Mouse (Mus musculus): Measurements from ENCODE around the gene Galnt2. TPM values are rescaled to one million over a fixed set of nuclear protein-coding genes. Genes with fewer than 3 reads are reported as not detected.

Gene Galnt2
- polyA plus RNA-seq, 1 experiment, result 8.1 TPM

DNA sequence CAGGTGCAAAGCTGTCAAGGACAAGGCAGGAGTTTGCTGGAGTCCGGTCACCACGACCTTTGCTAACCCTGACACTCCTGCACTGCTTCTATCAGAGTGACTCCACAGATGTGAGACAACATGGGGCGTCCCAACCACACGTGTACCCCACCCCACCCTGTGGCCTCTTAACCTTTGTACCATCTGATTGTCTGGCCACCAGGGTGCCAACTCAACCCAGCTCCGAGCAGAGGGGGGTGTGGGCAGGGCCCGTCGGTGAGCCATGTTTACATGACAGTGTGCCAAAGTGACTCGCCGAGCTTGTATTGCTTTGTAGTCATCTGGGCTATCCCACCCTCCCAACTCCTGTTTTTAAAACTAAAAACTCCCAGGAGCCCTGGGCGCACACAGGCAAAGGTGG lies 113.9 kb downstream of the Galnt2 start:
- no peak overlapping the region for H3K4me3 ChIP-seq (ENCODE audit: low read depth, low read length)
- H3K27me3 ChIP-seq (ENCODE audit: control insufficient read depth, insufficient read depth, low read length), result no peaks in the 10 kb centered on the region
- H3K36me3 ChIP-seq (ENCODE audit: control insufficient read depth, insufficient read depth, low read length), result peaks cover 10% of the 10 kb centered on the region
- H3K27ac ChIP-seq (ENCODE audit: insufficient read depth, low read depth, low read length), result no peak overlapping the region
- H3K4me1 ChIP-seq (ENCODE audit: control insufficient read depth, insufficient read depth, insufficient read length, low read length), result peaks cover 17% of the 10 kb centered on the region
- TF ChIP-seq POLR2A (IDR thresholded peaks at IDR 0.05; ENCODE audit: low read depth, low read length) (no peak), CTCF (IDR thresholded peaks at IDR 0.05; ENCODE audit: extremely low read depth, insufficient read length, insufficient replicate concordance, low read depth, low read length) (no peak)
- 31% methylated on average over 10 of the region's 10 CpGs for WGBS

DNA sequence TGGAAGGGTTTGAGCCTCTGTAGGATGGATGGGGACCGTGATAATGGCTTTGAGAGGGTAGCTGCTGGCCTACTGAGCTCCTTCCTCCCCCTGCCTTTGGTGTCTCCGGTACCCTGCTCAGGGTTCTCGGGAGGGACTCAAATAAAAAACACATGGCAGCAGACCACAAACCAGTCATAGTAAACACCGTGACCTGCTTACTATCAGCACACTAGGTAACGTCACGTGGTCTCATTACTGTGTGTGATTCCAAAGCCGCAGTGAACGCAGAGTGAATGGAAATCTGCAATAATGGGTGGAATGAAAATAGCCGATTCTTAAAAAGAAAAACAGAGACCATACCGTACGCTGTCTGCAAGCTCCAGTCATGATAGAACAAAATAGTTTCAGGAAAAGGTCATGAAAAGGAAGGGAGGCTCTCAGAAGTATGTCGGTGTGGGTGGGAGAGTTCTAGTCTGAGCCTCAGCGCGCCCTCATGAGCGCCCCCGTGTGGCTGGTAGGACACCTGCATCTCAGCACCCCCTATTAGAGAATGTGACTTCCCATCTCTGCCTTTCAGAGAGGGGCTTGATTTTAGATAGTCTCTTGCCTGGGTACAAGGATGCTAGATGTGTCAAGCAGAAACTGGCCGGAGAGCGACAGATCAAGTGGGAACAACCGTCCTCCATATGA lies 115.8 kb downstream of the Galnt2 start:
- H3K27me3 ChIP-seq (ENCODE audit: control insufficient read depth, insufficient read depth, low read length), result no peaks in the 10 kb centered on the region
- H3K36me3 ChIP-seq (ENCODE audit: control insufficient read depth, insufficient read depth, low read length), result peaks cover 7% of the 10 kb centered on the region; the same call in 1 of the 2 replicates
- no peak overlapping the region for H3K27ac ChIP-seq (ENCODE audit: insufficient read depth, low read depth, low read length)
- TF ChIP-seq CTCF (IDR thresholded peaks at IDR 0.05; ENCODE audit: extremely low read depth, insufficient read length, insufficient replicate concordance, low read depth, low read length), result peak; percentile 94
- TF ChIP-seq POLR2A (IDR thresholded peaks at IDR 0.05; ENCODE audit: low read depth, low read length), result no peak
- peaks cover 17% of the 10 kb centered on the region for H3K4me1 ChIP-seq (ENCODE audit: control insufficient read depth, insufficient read depth, insufficient read length, low read length)
- WGBS, result 42% methylated on average over 19 of the region's 19 CpGs
- H3K4me3 ChIP-seq (ENCODE audit: low read depth, low read length), result no peak overlapping the region

GRCm38 (mm10) chr8:124348087-124348486 lies 116.9 kb downstream of the Galnt2 start:
- 35% methylated on average over 1 of the region's 1 CpGs for WGBS
- Histone ChIP-seq H3K27me3 (ENCODE audit: control insufficient read depth, insufficient read depth, low read length) (no peaks in the 10 kb centered on the region), H3K27ac (ENCODE audit: insufficient read depth, low read depth, low read length) (no peak overlapping the region), H3K4me1 (ENCODE audit: control insufficient read depth, insufficient read depth, insufficient read length, low read length) (peaks cover 17% of the 10 kb centered on the region), H3K36me3 (ENCODE audit: control insufficient read depth, insufficient read depth, low read length) (peaks cover 7% of the 10 kb centered on the region; the same call in 1 of the 2 replicates), H3K4me3 (ENCODE audit: low read depth, low read length) (no peak overlapping the region)
- no peak for TF ChIP-seq POLR2A (IDR thresholded peaks at IDR 0.05; ENCODE audit: low read depth, low read length)
- no peak for TF ChIP-seq CTCF (IDR thresholded peaks at IDR 0.05; ENCODE audit: extremely low read depth, insufficient read length, insufficient replicate concordance, low read depth, low read length)

DNA sequence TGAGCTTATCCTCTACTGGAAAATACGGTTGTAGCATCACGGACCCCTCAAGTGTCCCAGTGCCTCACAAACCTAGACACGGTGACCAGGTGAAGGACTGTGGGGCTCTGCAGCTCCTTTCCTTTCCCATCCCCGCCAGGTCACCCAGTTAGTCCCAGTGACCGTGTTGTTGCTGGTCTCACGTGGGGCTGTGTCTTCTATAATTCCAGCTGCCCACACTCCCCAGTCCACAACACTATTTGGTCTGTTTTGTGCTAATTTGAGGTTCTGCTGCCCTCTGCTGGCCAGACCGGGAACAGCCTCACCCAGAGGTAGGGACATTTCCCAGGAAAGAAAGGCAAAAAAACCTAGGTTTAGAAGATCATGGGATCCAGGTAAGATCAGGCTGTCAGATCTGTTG lies 118.5 kb downstream of the Galnt2 start:
- H3K4me1 ChIP-seq (ENCODE audit: control insufficient read depth, insufficient read depth, insufficient read length, low read length), result peaks cover 5% of the 10 kb centered on the region; the same call in 1 of the 2 replicates
- no peaks in the 10 kb centered on the region for H3K27me3 ChIP-seq (ENCODE audit: control insufficient read depth, insufficient read depth, low read length)
- WGBS, result 32% methylated on average over 7 of the region's 7 CpGs
- H3K4me3 ChIP-seq (ENCODE audit: low read depth, low read length), result no peak overlapping the region
- no peaks in the 10 kb centered on the region for H3K36me3 ChIP-seq (ENCODE audit: control insufficient read depth, insufficient read depth, low read length)
- no peak overlapping the region for H3K27ac ChIP-seq (ENCODE audit: insufficient read depth, low read depth, low read length)
- TF ChIP-seq POLR2A (IDR thresholded peaks at IDR 0.05; ENCODE audit: low read depth, low read length) (no peak), CTCF (IDR thresholded peaks at IDR 0.05; ENCODE audit: extremely low read depth, insufficient read length, insufficient replicate concordance, low read depth, low read length) (peak; percentile 97; the same call in 1 of the 2 replicates)

DNA sequence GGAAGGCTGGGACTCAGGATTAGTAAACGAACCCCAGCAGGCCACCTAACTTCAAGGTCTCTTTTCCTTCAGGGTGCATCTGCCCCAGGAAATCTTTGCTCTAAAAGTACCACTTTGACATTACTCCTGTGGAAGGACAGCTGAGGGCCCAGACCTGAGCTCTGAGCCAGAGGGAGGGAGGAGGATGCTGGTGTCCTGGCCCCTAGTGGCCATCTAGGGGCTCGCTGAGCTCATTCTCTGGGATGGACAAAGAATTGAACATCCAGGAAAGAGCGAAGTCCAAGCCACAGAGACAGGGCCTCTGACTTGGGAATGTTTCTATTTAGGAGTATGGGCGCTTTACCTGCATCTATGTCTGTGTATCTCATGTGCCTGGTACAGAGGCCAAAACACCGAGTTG lies 120.4 kb downstream of the Galnt2 start:
- Histone ChIP-seq H3K36me3 (ENCODE audit: control insufficient read depth, insufficient read depth, low read length) (no peaks in the 10 kb centered on the region), H3K27me3 (ENCODE audit: control insufficient read depth, insufficient read depth, low read length) (no peaks in the 10 kb centered on the region), H3K4me3 (ENCODE audit: low read depth, low read length) (no peak overlapping the region), H3K4me1 (ENCODE audit: control insufficient read depth, insufficient read depth, insufficient read length, low read length) (no peaks in the 10 kb centered on the region), H3K27ac (ENCODE audit: insufficient read depth, low read depth, low read length) (no peak overlapping the region)
- no peak for TF ChIP-seq POLR2A (IDR thresholded peaks at IDR 0.05; ENCODE audit: low read depth, low read length)
- 0 out of 2 replicates have a peak, but pooled peaks have one; percentile 3 for TF ChIP-seq CTCF (IDR thresholded peaks at IDR 0.05; ENCODE audit: extremely low read depth, insufficient read length, insufficient replicate concordance, low read depth, low read length)
- 60% methylated on average over 5 of the region's 5 CpGs for WGBS

DNA sequence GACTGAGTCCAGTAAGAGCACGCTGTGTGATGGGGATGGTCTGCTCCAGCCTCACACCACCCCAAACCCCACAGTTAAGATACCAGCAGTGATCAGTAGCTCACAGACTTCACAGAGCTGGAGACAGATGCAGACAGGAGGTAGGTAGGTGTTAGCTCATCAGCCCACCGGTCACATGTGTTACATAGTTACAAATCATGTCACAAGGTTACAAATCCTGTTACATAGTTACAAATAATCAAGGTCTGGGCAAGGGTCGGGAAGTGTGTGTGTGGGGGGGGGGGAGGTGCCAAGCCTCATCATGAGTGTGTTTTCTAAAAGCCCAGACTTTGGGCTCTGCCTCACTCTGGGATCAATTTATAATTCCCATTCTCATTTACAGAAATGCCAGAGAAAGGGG lies 129.7 kb downstream of the Galnt2 start:
- H3K36me3 ChIP-seq (ENCODE audit: control insufficient read depth, insufficient read depth, low read length), result no peaks in the 10 kb centered on the region
- H3K4me1 ChIP-seq (ENCODE audit: control insufficient read depth, insufficient read depth, insufficient read length, low read length), result no peaks in the 10 kb centered on the region
- H3K27me3 ChIP-seq (ENCODE audit: control insufficient read depth, insufficient read depth, low read length), result no peaks in the 10 kb centered on the region
- H3K4me3 ChIP-seq (ENCODE audit: low read depth, low read length), result no peak overlapping the region
- no peak overlapping the region for H3K27ac ChIP-seq (ENCODE audit: insufficient read depth, low read depth, low read length)
- TF ChIP-seq POLR2A (IDR thresholded peaks at IDR 0.05; ENCODE audit: low read depth, low read length) (no peak), CTCF (IDR thresholded peaks at IDR 0.05; ENCODE audit: extremely low read depth, insufficient read length, insufficient replicate concordance, low read depth, low read length) (no peak)
- WGBS, result 65% methylated on average over 3 of the region's 3 CpGs

GRCm38 (mm10) chr8:124361773-124362427 lies 130.7 kb downstream of the Galnt2 start:
- Histone ChIP-seq H3K4me3 (ENCODE audit: low read depth, low read length) (no peak overlapping the region), H3K4me1 (ENCODE audit: control insufficient read depth, insufficient read depth, insufficient read length, low read length) (no peaks in the 10 kb centered on the region), H3K27ac (ENCODE audit: insufficient read depth, low read depth, low read length) (no peak overlapping the region), H3K27me3 (ENCODE audit: control insufficient read depth, insufficient read depth, low read length) (no peaks in the 10 kb centered on the region), H3K36me3 (ENCODE audit: control insufficient read depth, insufficient read depth, low read length) (no peaks in the 10 kb centered on the region)
- WGBS, result 76% methylated on average over 11 of the region's 11 CpGs
- TF ChIP-seq POLR2A (IDR thresholded peaks at IDR 0.05; ENCODE audit: low read depth, low read length) (no peak), CTCF (IDR thresholded peaks at IDR 0.05; ENCODE audit: extremely low read depth, insufficient read length, insufficient replicate concordance, low read depth, low read length) (no peak)

Data from small intestine, adult 2 months (tissue).